Mouse (Mus musculus) heart, embryonic 11.5 days (tissue): ENCODE data around the gene Tcte1. TPM values are rescaled to one million over a fixed set of nuclear protein-coding genes. Genes with fewer than 3 reads are reported as not detected.

Source experiments
- ATAC-seq: fragments of 200-750 bp; cut with Nextera tagmentation; replicated peaks from 2 replicates; pipeline ENCODE4 v1.8.0; 2017; ENCODE audit warnings: moderate library complexity; ENCODE audit not compliant: insufficient number of reproducible peaks, low FRiP score, low TSS enrichment
- H3K27ac ChIP-seq: fragments of 300-500 bp; sonication (generic); 2 replicates; pipeline ENCODE4 v1.5.1; 2014; ENCODE audit warnings: mild to moderate bottlenecking, low read depth, low read length
- H3K27me3 ChIP-seq: fragments of 300-500 bp; sonication (generic); 2 replicates; pipeline ENCODE4 v1.6.1; 2014; ENCODE audit warnings: mild to moderate bottlenecking, low read length, mixed read lengths; ENCODE audit not compliant: control insufficient read depth, insufficient read depth
- H3K36me3 ChIP-seq: fragments of 300-500 bp; sonication (generic); 2 replicates; pipeline ENCODE4 v1.6.1; 2014; ENCODE audit warnings: mild to moderate bottlenecking, low read length, moderate library complexity, mixed read lengths; ENCODE audit not compliant: control insufficient read depth, insufficient read depth
- H3K4me1 ChIP-seq: fragments of 300-500 bp; sonication (generic); 2 replicates; pipeline ENCODE4 v1.6.1; 2014; ENCODE audit warnings: low read length; ENCODE audit not compliant: control insufficient read depth, insufficient read depth
- H3K4me2 ChIP-seq: fragments of 300-500 bp; sonication (generic); 2 replicates; pipeline ENCODE4 v1.6.1; 2014; ENCODE audit warnings: mild to moderate bottlenecking, moderate library complexity
- H3K4me3 ChIP-seq: fragments of 300-500 bp; sonication (generic); 2 replicates; pipeline ENCODE4 v1.5.1; 2014; ENCODE audit warnings: low read depth, low read length
- H3K9ac ChIP-seq: fragments of 300-500 bp; sonication (generic); 2 replicates; pipeline ENCODE4 v1.6.1; 2014; ENCODE audit warnings: mild to moderate bottlenecking, low read depth, low read length, moderate library complexity
- H3K9me3 ChIP-seq: fragments of 300-500 bp; sonication (generic); replicated peaks from 2 replicates; pipeline ENCODE4 v1.6.1; 2016; ENCODE audit warnings: low read length; ENCODE audit not compliant: control insufficient read depth
- WGBS: fragments of 180-500 bp; shearing (Covaris S2); extraction: QIAGEN DNeasy Blood & Tissue Kit; methylation state at CpG from one replicate; pipeline ENCODE4 v1.1.7; 2014; ENCODE audit not compliant: insufficient replicate concordance; 5-methylcytosine and 5-hydroxymethylcytosine counted together
- polyA plus RNA-seq: library from polyadenylated mRNA; unstranded; fragments of >200 nt; fragmentation: Nextera tagmentation; extraction: Ambion mirVana; gene quantifications from 2 replicates; pipeline ENCODE4 v1.2.1, GENCODE M21; 2014

Tcte1 gene
- polyA plus RNA-seq, 1 experiment from 2014 or later: 0.13 TPM

DNA sequence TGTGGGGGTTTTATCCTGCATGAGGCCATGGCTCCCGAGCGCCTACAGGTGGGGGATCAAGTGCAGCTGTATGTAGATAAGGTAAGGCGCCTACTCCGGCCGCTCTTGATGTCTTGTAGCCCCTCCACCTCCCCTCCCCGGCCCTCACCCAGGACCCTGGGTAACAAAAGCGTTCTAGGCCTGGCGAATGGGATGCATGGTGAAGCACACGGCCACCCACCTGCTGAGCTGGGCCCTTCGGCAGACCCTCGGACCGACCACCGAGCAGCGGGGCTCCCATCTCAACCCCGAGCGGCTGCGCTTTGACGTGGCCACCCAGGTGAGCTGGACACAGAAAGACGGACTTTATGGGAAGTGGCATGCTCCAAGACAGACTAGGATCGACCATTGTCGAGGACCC is 6.1 kb upstream of the Tcte1 start:
- ATAC-seq: no peak
- Histone ChIP-seq H3K36me3 (0 out of 2 replicates have a peak, but pooled peaks cover 2% of the 10 kb centered on the region), H3K9me3 (no peaks in the 10 kb centered on the region), H3K4me3 (no peak overlapping the region), H3K27ac (no peak overlapping the region), H3K9ac (no peak overlapping the region), H3K4me2 (no peak overlapping the region), H3K27me3 (no peaks in the 10 kb centered on the region), H3K4me1 (peaks cover 13% of the 10 kb centered on the region)
- 89% methylated on average over 21 of the region's 21 CpGs for WGBS

DNA sequence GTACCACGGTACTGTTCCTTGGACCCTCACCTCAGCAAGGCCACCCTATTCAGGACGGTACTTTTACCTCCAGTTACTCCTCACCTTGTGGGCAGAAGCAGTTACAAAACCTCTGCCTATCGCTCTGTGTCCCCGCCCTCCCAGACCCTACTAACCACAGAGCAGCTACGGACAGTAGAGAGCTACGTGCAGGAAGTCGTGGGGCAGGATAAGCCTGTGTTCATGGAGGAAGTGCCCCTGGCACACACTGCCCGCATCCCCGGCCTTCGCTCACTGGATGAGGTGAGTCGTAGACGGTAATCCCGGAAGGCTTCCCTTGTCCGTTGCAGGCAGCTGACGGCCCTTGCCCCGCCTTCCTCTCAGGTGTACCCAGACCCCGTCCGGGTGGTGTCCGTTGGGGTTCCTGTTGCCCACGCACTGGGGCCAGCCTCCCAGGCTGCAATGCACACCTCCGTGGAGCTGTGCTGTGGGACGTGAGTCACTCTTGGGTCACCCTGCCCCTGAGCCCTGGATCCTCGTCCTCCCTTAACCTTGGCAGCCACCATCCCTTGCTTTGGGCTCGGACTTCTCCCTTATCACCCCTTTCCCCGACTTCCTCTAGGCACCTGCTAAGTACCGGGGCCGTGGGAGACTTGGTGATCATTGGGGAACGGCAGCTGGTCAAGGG is 5.6 kb upstream of the Tcte1 start:
- H3K36me3 ChIP-seq: 0 out of 2 replicates have a peak, but pooled peaks cover 2% of the 10 kb centered on the region
- no peak for ATAC-seq
- H3K4me1 ChIP-seq: peaks cover 19% of the 10 kb centered on the region
- H3K27me3 ChIP-seq: no peaks in the 10 kb centered on the region
- no peak overlapping the region for H3K4me2 ChIP-seq
- H3K9me3 ChIP-seq: no peaks in the 10 kb centered on the region
- no peak overlapping the region for H3K27ac ChIP-seq
- 85% methylated on average over 28 of the region's 28 CpGs for WGBS
- no peak overlapping the region for H3K4me3 ChIP-seq
- H3K9ac ChIP-seq: no peak overlapping the region

- H3K9me3 ChIP-seq: no peaks in the 10 kb centered on the region
- no peak overlapping the region for H3K4me3 ChIP-seq
- no peak overlapping the region for H3K27ac ChIP-seq
- no peak overlapping the region for H3K9ac ChIP-seq
- no peak for ATAC-seq
- 0 out of 2 replicates have a peak, but pooled peaks cover 2% of the 10 kb centered on the region for H3K36me3 ChIP-seq
- no peak overlapping the region for H3K4me2 ChIP-seq
- 76% methylated on average over 12 of the region's 12 CpGs for WGBS
- no peaks in the 10 kb centered on the region for H3K27me3 ChIP-seq
- H3K4me1 ChIP-seq: peaks cover 22% of the 10 kb centered on the region
These were observed 4.3 kb upstream of the Tcte1 start for GRCm38 (mm10) chr17:45518766-45519475.

GRCm38 (mm10) chr17:45520136-45520535 is 3.1 kb upstream of the Tcte1 start:
- ATAC-seq: no peak
- Histone ChIP-seq H3K27me3 (peaks cover 9% of the 10 kb centered on the region; the same call in 1 of the 2 replicates), H3K4me3 (no peak overlapping the region), H3K9me3 (no peaks in the 10 kb centered on the region), H3K4me2 (no peak overlapping the region), H3K36me3 (0 out of 2 replicates have a peak, but pooled peaks cover 2% of the 10 kb centered on the region), H3K4me1 (peaks cover 22% of the 10 kb centered on the region), H3K27ac (no peak overlapping the region), H3K9ac (no peak overlapping the region)
- 74% methylated on average over 11 of the region's 11 CpGs for WGBS

DNA sequence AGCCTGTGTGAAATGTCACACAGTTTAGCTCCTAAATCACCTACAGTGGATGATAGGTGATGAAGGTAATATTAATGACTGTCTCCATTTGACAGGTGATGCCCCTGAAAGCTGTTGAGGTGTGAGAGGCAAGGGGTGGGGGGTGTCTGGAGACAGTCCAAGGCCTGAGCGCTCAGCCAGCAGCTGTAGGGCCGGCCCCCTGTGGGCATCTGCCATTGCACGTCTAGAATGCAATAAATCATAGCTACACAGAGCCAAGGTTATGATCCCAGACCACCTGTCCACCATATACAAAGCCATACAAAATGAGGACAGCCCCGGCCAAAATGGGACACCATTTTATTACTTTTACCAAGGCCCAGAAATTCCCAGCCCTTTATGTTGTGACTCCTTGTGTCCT is 1.7 kb downstream of the Tcte1 start:
- Histone ChIP-seq H3K36me3 (no peaks in the 10 kb centered on the region), H3K27me3 (peaks cover 22% of the 10 kb centered on the region), H3K4me2 (no peak overlapping the region), H3K9me3 (no peaks in the 10 kb centered on the region), H3K4me3 (no peak overlapping the region), H3K4me1 (peaks cover 20% of the 10 kb centered on the region), H3K9ac (no peak overlapping the region), H3K27ac (no peak overlapping the region)
- WGBS: 76% methylated on average over 4 of the region's 4 CpGs
- no peak for ATAC-seq

DNA sequence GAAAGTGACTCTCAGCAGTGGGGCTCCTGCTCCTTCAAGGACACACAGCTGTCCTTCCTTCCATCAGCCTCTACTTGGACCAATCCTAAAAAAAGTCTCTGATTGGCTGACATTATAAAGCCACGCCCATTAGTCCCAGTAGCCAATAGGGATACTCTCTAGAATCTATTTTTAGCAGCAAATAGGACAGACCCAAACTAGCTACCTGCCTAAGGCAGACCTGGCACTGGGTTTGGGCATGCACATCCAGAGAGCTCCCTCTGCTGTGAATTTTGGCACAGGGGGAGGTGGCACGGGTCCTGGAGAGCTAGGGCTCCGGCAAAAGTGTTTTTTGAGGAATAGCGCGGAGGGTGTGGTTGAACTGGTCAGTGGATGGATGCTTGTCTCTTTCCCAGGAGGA is 3.3 kb downstream of the Tcte1 start:
- H3K27ac ChIP-seq: no peak overlapping the region

GRCm38 (mm10) chr17:45530346-45530782 is 7.1 kb downstream of the Tcte1 start:
- Histone ChIP-seq H3K9me3 (no peaks in the 10 kb centered on the region), H3K4me3 (no peak overlapping the region), H3K9ac (no peak overlapping the region), H3K27ac (no peak overlapping the region), H3K36me3 (no peaks in the 10 kb centered on the region), H3K4me1 (no peaks in the 10 kb centered on the region; the same call in 1 of the 2 replicates), H3K4me2 (no peak overlapping the region), H3K27me3 (peaks cover 54% of the 10 kb centered on the region)
- WGBS: 39% methylated on average over 13 of the region's 13 CpGs
- no peak for ATAC-seq

More for the DNA sequence above, 3.3 kb downstream of the Tcte1 start:
- no peak overlapping the region for H3K4me3 ChIP-seq
- peaks cover 10% of the 10 kb centered on the region for H3K4me1 ChIP-seq
- ATAC-seq: peak; percentile 44; the same call in 1 of the 2 replicates
- H3K9me3 ChIP-seq: no peaks in the 10 kb centered on the region
- 20% methylated on average over 5 of the region's 5 CpGs for WGBS
- peaks cover 34% of the 10 kb centered on the region for H3K27me3 ChIP-seq
- H3K9ac ChIP-seq: no peak overlapping the region
- no peaks in the 10 kb centered on the region for H3K36me3 ChIP-seq
- no peak overlapping the region; the same call in 1 of the 2 replicates for H3K4me2 ChIP-seq

- Histone ChIP-seq H3K9me3 (no peaks in the 10 kb centered on the region), H3K4me3 (no peak overlapping the region)
- WGBS: 46% methylated on average over 15 of the region's 15 CpGs
These were observed 9.7 kb downstream of the Tcte1 start for GRCm38 (mm10) chr17:45532896-45533295.

More at GRCm38 (mm10) chr17:45532896-45533295, 9.7 kb downstream of the Tcte1 start:
- no peak overlapping the region for H3K27ac ChIP-seq
- H3K4me1 ChIP-seq: no peaks in the 10 kb centered on the region; the same call in 1 of the 2 replicates
- peaks cover 69% of the 10 kb centered on the region for H3K27me3 ChIP-seq
- no peaks in the 10 kb centered on the region for H3K36me3 ChIP-seq
- no peak overlapping the region for H3K4me2 ChIP-seq
- H3K9ac ChIP-seq: no peak overlapping the region
- ATAC-seq: no peak
